Mouse (Mus musculus) monocyte, adult 5-6 weeks (primary cell): ENCODE results near the gene Ccp110. TPM values are rescaled to one million over a fixed set of nuclear protein-coding genes. Genes with fewer than 3 reads are reported as not detected.

ENCODE experiments used
- ATAC-seq: fragments of 153-309, 156-312 bp; replicated peaks from 2 replicates; pipeline ENCODE4 v1.8.0; 2017; ENCODE audit warnings: mild to moderate bottlenecking; ENCODE audit not compliant: low TSS enrichment, insufficient number of reproducible peaks, severe bottlenecking, poor library complexity, low FRiP score
- total RNA-seq: library from RNA; stranded (forward); fragments of 200-1000, 200-491, 200-594 nt; gene quantifications from 3 replicates; pipeline ENCODE4 v1.2.3, GENCODE M21; 2017

Gene Ccp110
- 6.9 to 12.5 TPM (median 8.4 TPM) in 3 replicates for total RNA-seq

DNA sequence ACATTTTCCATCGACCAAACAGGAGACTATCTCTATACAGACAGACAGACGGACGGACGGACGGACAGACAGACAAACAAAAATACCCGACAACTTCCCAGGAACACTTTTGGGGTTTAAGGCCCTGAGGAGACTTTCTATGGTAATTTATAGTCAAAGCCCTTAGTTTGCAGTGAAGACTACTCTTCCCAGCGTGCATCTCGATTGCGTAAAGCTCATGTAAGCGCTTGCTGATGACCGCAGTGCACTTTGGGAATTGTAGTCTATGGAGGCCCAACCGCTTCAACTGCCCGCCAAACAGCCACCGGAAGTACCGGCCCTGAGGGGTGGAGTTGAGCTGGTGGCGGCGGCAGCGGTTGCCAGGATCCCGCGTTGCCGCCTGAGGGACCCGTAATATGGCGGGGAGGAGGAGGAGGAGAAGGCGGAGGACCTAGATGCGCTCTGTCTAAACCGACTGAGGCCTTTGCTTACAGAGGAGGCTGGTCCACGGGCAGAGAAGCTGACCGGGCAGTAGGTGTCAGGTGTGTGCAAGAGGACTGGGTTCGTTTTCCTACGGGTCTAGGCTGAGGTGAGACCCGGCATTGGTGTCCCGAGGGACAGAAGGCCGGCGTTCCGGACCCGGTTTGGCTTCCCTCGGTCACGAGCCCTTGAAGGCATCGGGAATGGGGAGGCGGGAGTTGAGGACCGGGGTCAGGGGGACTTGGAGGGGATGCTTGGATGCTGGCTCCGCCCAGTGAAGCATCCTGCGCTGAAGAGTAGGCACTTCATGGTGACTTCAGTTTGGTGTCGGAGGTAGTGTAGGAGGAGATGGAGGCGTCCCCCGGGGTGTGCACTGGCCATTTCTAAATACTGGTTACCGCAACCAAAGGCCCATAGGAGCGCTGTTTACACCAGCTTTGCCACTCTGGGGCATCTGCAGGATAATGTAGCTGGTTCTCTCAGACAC is at the start of gene Ccp110:
Gene Ccp110, plus strand, starts transcription at position 325 of the 946 bp plus-strand sequence.
- peak; percentile 99 for ATAC-seq

DNA sequence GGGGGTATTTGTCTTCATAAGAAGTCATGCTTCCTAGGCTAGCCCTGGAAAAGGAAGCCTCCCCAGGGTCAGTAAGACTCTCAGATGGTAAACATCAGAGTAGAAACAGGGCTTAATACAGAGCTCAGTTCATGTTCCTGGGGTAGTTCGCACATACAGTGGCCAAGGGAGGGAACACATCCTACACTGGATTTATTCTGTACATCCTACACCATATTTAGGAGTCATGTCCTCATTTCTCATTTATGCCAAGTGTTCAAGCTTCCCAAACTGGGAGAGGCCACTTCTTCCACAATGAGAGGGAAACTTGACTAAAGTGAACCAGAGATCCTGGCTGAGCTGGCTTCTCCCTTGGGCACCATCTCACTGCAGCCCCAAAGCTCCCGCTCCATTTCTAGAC is 44.6 kb upstream of the Ccp110 start:
- ATAC-seq = no peak

DNA sequence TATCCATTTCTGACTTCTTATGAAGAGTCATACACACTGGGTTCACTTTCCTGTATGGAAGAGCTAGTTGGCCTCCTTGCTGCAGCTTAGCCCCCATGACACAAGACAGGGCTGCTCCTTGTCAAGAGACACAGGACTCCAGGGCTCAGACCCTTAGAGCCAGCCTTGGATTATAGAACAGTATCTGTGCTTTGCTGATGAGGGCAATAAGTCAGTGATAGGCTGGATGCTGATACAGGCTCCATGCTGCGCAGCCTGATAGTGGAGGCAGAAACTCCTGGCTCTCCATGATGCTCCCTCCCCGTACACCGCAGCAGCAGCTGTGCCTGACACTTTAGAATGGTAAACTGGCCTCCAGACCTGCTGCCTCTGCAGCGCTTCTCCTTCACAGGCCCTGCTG is 42.2 kb upstream of the Ccp110 start:
- ATAC-seq = no peak

DNA sequence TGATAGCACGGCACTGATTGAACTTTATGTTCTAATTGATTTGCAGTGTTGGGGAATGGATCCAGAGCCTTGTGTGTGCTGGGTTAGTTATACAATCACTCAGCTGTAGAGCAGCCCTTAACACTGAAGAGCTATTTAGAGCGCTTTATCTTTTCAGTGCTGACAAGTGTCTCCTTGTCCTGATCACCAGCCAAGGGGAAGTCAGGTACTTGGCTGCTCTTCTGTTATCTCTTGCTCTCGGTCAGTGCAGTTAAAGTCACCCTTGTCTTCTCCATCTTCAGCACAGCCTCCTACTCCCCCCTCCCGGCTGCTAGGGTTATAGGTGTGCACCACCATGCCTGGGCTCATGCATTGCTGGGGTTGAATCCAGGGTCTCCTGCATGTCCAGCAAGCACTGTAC is 35.5 kb upstream of the Ccp110 start:
- no peak for ATAC-seq

DNA sequence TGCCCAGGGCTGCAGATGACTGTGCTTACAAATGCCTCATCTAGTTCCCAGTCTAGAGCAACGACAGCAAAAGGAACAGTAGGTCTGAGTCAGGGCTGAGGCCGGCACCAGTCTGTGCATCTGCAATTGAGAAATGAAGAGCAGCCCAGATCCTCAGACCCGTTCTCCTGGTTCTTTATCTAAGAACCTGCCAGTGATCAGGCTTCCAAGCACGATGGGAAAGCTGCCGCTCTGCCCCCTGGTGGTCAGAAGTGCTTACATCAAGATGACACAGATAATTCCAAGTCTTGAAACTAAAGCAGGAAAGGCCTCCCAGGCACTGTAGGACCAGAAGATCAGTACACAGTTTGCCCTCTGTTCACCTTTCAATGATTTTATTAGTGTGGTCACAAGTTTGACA is 24.2 kb upstream of the Ccp110 start:
- ATAC-seq = peak; percentile 49; the same call in 1 of the 2 replicates

DNA sequence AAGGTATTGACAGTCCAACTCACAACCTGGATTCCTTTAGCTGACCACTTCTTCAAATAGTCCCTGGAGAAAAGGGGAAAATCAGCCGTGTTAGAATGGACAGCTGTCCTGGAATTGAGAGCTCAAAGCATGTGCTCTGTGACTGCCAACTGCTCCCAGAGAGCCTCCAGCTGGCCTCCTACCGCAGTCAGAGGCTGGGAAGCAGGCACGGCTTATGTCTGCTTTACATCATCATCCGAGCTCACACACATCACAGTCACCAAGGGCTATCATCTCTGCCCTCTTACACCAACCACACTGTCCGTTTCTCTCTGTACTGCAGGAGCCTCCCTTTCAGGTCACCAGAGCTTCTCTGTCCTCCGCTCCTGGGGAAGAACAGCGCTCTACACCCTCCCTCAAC is 23.3 kb upstream of the Ccp110 start:
- no peak for ATAC-seq

- no peak for ATAC-seq
These were observed 21.1 kb upstream of the Ccp110 start for GRCm38 (mm10) chr7:118691287-118691686.

DNA sequence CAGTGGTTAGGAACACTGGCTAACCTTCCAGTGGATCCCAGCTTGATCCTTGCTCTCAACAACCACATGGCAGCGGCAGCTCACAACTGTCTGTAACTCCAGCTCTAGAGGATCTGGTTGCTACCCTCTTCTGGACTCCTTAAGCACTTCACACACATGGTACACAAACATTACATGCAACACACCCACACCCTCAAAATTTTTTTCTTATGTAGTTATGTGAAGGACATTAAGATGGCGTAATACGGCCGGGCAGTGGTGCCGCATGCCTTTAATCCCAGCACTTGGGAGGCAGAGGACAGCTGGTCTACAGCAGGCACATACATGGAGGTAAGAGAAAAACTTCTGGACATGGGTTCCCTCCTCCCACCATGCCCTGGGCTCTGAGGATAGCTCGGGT is 16.2 kb upstream of the Ccp110 start:
- ATAC-seq = no peak

- no peak for ATAC-seq
These were observed 15.2 kb upstream of the Ccp110 start for GRCm38 (mm10) chr7:118697168-118697567.

DNA sequence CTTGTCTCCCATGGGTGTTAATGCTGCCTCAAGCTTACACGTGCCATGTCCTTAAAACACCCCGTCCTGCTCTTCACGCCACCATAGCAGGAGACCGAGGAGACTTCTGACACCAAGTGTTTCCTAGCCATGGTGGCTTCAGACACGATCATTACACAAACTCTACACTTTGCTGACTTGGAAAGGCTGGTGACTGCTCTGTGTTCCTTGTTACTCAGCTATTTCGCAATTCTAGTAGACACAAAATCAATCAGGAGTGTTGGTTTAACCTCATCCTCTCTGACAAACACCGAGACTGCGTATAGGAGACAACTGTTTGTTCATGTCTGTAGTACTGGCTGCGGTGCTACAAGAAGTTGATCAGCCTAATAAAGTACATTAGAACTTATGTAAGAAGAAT is 13.5 kb upstream of the Ccp110 start:
- ATAC-seq = no peak

- peak; percentile 68 for ATAC-seq
These were observed 9.2 kb upstream of the Ccp110 start for GRCm38 (mm10) chr7:118703144-118703561.

GRCm38 (mm10) chr7:118704001-118704850 is 8.1 kb upstream of the Ccp110 start:
- ATAC-seq = no peak

GRCm38 (mm10) chr7:118705101-118705961 is 7.0 kb upstream of the Ccp110 start, which contains the start of gene Gde1:
Gene Gde1 (minus strand): TSS chr7:118705778.
- ATAC-seq = peak; percentile 79

DNA sequence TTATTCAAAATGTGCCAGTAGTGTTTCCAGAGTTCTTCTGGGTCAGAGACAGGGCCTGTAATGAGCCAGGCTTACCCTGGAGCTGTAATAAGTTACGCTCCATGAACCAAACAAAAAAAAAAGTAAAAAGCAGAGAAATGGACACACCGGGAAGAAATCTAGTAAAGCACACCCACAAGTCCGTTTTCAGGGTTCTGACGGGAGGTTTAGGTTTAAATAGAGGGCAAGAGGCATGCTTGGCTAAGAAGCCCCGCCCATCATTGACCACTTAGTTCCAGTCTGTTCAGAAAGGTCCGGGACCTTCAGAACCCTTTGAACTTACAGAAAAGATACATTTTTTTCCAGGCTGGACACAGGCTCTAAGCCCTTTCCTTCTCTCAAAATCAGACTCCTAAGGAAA is 6.3 kb upstream of the Ccp110 start:
- ATAC-seq = no peak

DNA sequence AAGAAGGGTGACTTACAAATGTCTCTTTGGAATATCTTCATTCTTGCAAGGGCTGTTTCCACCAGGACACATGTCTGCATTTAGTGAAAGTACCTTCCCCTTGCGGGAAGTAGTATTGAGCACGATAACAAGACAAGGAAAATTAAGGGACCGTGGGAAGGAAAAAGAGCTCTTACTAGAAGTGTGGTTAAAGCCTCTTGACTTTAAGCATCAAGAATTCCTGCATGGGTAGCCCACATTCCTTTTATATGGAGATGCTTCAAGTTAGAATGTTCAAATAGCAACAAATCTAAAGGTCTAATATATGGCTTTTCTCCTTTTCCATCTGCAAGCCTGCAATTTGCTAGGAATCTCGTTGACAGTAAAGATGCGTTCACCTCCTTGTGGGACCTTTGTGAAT is 5.9 kb upstream of the Ccp110 start:
- no peak for ATAC-seq

DNA sequence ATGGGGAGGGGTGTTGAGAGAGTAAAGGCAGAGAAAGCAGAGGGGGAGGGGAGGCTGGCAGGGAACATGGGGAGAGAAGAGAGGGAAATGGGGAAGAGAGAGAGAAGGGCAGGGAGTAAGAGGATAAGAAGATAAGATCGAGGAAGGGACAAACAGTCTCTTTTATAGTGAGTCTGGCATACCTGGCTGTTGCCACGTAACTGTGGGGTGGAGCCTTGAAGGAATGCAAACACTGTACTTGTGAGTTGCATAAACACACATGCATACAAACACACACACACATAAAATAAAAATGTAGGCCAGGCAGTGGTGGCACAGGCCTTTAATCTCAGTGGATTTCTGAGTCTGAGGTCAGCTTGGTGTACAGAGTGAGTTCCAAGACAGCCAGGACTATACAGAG is 5.1 kb upstream of the Ccp110 start:
- ATAC-seq = no peak

- no peak for ATAC-seq
These were observed 4.3 kb upstream of the Ccp110 start for GRCm38 (mm10) chr7:118708002-118708401.

DNA sequence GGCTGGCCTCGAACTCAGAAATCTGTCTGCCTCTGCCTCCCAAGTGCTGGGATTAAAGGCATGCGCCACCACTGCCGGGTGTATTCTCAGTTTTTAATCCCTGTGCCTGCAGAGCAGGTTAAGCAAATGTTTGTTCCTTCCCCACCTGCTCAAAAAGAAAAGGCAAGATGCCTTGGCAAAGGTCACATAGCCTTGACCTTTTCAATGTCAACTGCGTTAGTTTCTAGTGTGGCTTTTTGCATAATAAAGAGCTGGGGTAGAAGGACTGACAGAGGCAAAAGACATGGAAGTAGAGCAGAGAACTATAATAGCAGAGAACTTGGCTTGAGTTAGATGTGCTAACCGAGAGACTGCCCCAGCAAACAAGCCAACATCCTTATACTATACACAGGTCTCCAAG is 1.6 kb upstream of the Ccp110 start:
- ATAC-seq = no peak

DNA sequence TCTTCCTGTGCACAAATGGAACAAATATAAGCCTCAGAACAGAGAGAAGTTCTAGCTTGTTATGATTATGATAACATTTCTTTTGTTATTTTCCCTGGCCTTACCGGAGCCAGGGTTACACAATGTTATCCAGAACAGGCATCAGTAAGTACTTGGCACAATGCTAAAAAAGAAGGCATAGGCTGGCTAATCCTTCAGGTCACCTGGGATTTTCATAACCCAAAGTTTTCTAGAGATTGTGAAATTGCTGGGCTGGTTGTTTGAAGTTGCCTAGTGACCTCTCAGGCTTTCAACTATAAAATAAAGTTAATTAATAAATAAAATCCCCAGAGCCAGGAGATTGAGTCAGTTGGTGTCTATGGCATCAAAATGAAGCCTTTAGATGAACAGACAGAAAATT is 2.5 kb downstream of the Ccp110 start:
- no peak for ATAC-seq
